Mouse (Mus musculus): ENCODE data around the gene Fgfbp3. TPM values are rescaled to one million over a fixed set of nuclear protein-coding genes. Genes with fewer than 3 reads are reported as not detected.

Gene Fgfbp3
- polyA plus RNA-seq, 1 experiment = not detected

- TF ChIP-seq POLR2A (IDR thresholded peaks at IDR 0.05; ENCODE audit: borderline replicate concordance, control insufficient read depth, low read depth, low read length) (no peak), CTCF (IDR thresholded peaks at IDR 0.05; ENCODE audit: control insufficient read depth, insufficient read depth, low read length) (no peak)
- WGBS = 20% methylated on average over 2 of the region's 2 CpGs
- Histone ChIP-seq H3K27ac (ENCODE audit: control insufficient read depth, insufficient read depth, low read depth, low read length, poor library complexity) (no peak overlapping the region), H3K4me1 (ENCODE audit: control insufficient read depth, insufficient read depth, low read length) (no peaks in the 10 kb centered on the region; the same call in 1 of the 2 replicates), H3K4me3 (replicated peaks; ENCODE audit: control insufficient read depth, low read depth, low read length) (no peak overlapping the region)
Observed at GRCm38 (mm10) chr19:36932613-36933012, 13.2 kb upstream of the Fgfbp3 start.

- Histone ChIP-seq H3K27ac (ENCODE audit: control insufficient read depth, insufficient read depth, low read depth, low read length, poor library complexity) (no peak overlapping the region), H3K4me1 (ENCODE audit: control insufficient read depth, insufficient read depth, low read length) (no peaks in the 10 kb centered on the region; the same call in 1 of the 2 replicates), H3K4me3 (replicated peaks; ENCODE audit: control insufficient read depth, low read depth, low read length) (no peak overlapping the region)
- no peak for TF ChIP-seq CTCF (IDR thresholded peaks at IDR 0.05; ENCODE audit: control insufficient read depth, insufficient read depth, low read length)
- TF ChIP-seq POLR2A (IDR thresholded peaks at IDR 0.05; ENCODE audit: borderline replicate concordance, control insufficient read depth, low read depth, low read length) = no peak
Observed at GRCm38 (mm10) chr19:36932097-36932496, 12.7 kb upstream of the Fgfbp3 start.

- no peak overlapping the region for H3K27ac ChIP-seq (ENCODE audit: control insufficient read depth, insufficient read depth, low read depth, low read length, poor library complexity)
- TF ChIP-seq CTCF (IDR thresholded peaks at IDR 0.05; ENCODE audit: control insufficient read depth, insufficient read depth, low read length) (no peak), POLR2A (IDR thresholded peaks at IDR 0.05; ENCODE audit: borderline replicate concordance, control insufficient read depth, low read depth, low read length) (no peak)
- no peak overlapping the region for H3K4me3 ChIP-seq (replicated peaks; ENCODE audit: control insufficient read depth, low read depth, low read length)
- no peaks in the 10 kb centered on the region; the same call in 1 of the 2 replicates for H3K4me1 ChIP-seq (ENCODE audit: control insufficient read depth, insufficient read depth, low read length)
Observed at GRCm38 (mm10) chr19:36929816-36930215, 10.4 kb upstream of the Fgfbp3 start.

- Histone ChIP-seq H3K4me1 (ENCODE audit: control insufficient read depth, insufficient read depth, low read length) (no peaks in the 10 kb centered on the region; the same call in 1 of the 2 replicates), H3K4me3 (replicated peaks; ENCODE audit: control insufficient read depth, low read depth, low read length) (no peak overlapping the region), H3K27ac (ENCODE audit: control insufficient read depth, insufficient read depth, low read depth, low read length, poor library complexity) (no peak overlapping the region)
- TF ChIP-seq POLR2A (IDR thresholded peaks at IDR 0.05; ENCODE audit: borderline replicate concordance, control insufficient read depth, low read depth, low read length) (no peak), CTCF (IDR thresholded peaks at IDR 0.05; ENCODE audit: control insufficient read depth, insufficient read depth, low read length) (no peak)
- 52% methylated on average over 6 of the region's 6 CpGs for WGBS
Observed at GRCm38 (mm10) chr19:36927800-36928361, 8.5 kb upstream of the Fgfbp3 start.

GRCm38 (mm10) chr19:36926553-36927236 lies 7.3 kb upstream of the Fgfbp3 start:
- 1% methylated on average over 26 of the region's 26 CpGs for WGBS

GRCm38 (mm10) chr19:36925671-36926552 lies 6.5 kb upstream of the Fgfbp3 start, which contains the start of gene Btaf1:
TSS of gene Btaf1 (plus strand) at chr19:36926079.
- peak; percentile 86; the same call in 1 of the 2 replicates for TF ChIP-seq POLR2A (IDR thresholded peaks at IDR 0.05; ENCODE audit: borderline replicate concordance, control insufficient read depth, low read depth, low read length)
- TF ChIP-seq CTCF (IDR thresholded peaks at IDR 0.05; ENCODE audit: control insufficient read depth, insufficient read depth, low read length) = no peak
- peak within 1 kb of the TSS; percentile 100 for H3K27ac ChIP-seq (ENCODE audit: control insufficient read depth, insufficient read depth, low read depth, low read length, poor library complexity)
- H3K4me1 ChIP-seq (ENCODE audit: control insufficient read depth, insufficient read depth, low read length) = no peaks in the 10 kb centered on the region; the same call in 1 of the 2 replicates
- peak within 1 kb of the TSS; percentile 68 for H3K4me3 ChIP-seq (replicated peaks; ENCODE audit: control insufficient read depth, low read depth, low read length)
- WGBS = under 1% methylated on average over 98 of the region's 98 CpGs

More at GRCm38 (mm10) chr19:36926553-36927236, 7.3 kb upstream of the Fgfbp3 start:
- peak overlapping the region; percentile 100 for H3K27ac ChIP-seq (ENCODE audit: control insufficient read depth, insufficient read depth, low read depth, low read length, poor library complexity)
- peak overlapping the region; percentile 68 for H3K4me3 ChIP-seq (replicated peaks; ENCODE audit: control insufficient read depth, low read depth, low read length)
- no peak for TF ChIP-seq CTCF (IDR thresholded peaks at IDR 0.05; ENCODE audit: control insufficient read depth, insufficient read depth, low read length)
- TF ChIP-seq POLR2A (IDR thresholded peaks at IDR 0.05; ENCODE audit: borderline replicate concordance, control insufficient read depth, low read depth, low read length) = no peak
- H3K4me1 ChIP-seq (ENCODE audit: control insufficient read depth, insufficient read depth, low read length) = no peaks in the 10 kb centered on the region; the same call in 1 of the 2 replicates

- Histone ChIP-seq H3K4me1 (ENCODE audit: control insufficient read depth, insufficient read depth, low read length) (no peaks in the 10 kb centered on the region; the same call in 1 of the 2 replicates), H3K4me3 (replicated peaks; ENCODE audit: control insufficient read depth, low read depth, low read length) (no peak overlapping the region), H3K27ac (ENCODE audit: control insufficient read depth, insufficient read depth, low read depth, low read length, poor library complexity) (no peak overlapping the region)
- 72% methylated on average over 3 of the region's 3 CpGs for WGBS
- TF ChIP-seq CTCF (IDR thresholded peaks at IDR 0.05; ENCODE audit: control insufficient read depth, insufficient read depth, low read length) (no peak), POLR2A (IDR thresholded peaks at IDR 0.05; ENCODE audit: borderline replicate concordance, control insufficient read depth, low read depth, low read length) (no peak)
Observed at GRCm38 (mm10) chr19:36922936-36923335, 3.5 kb upstream of the Fgfbp3 start.

- TF ChIP-seq CTCF (IDR thresholded peaks at IDR 0.05; ENCODE audit: control insufficient read depth, insufficient read depth, low read length) (no peak), POLR2A (IDR thresholded peaks at IDR 0.05; ENCODE audit: borderline replicate concordance, control insufficient read depth, low read depth, low read length) (no peak)
- no peak overlapping the region for H3K4me3 ChIP-seq (replicated peaks; ENCODE audit: control insufficient read depth, low read depth, low read length)
- no peak overlapping the region for H3K27ac ChIP-seq (ENCODE audit: control insufficient read depth, insufficient read depth, low read depth, low read length, poor library complexity)
- H3K4me1 ChIP-seq (ENCODE audit: control insufficient read depth, insufficient read depth, low read length) = no peaks in the 10 kb centered on the region; the same call in 1 of the 2 replicates
- WGBS = 20% methylated on average over 2 of the region's 2 CpGs
Observed at GRCm38 (mm10) chr19:36922015-36922414, 2.6 kb upstream of the Fgfbp3 start.
